Mouse (Mus musculus): ENCODE measurements around the gene Sh2d2a.

GRCm38 (mm10) chr3:87857666-87858065, 11.1 kb downstream of the Sh2d2a start:
- TF ChIP-seq CTCF (IDR thresholded peaks at IDR 0.05; ENCODE audit: low read depth) (no peak), EP300 (IDR thresholded peaks at IDR 0.05; ENCODE audit: low read depth) (no peak)

Measured in heart, postnatal 0 days (tissue).